Mouse (Mus musculus) fat pad, adult 2 months (tissue): ENCODE measurements around the gene Zbtb2.

Experiments used
- DNase-seq: peaks from one replicate; pipeline ENCODE4 v3.0.0-alpha.2; 2011; ENCODE audit warnings: low read depth, low spot score; ENCODE audit errors: extremely low read depth

Gene Zbtb2

DNA sequence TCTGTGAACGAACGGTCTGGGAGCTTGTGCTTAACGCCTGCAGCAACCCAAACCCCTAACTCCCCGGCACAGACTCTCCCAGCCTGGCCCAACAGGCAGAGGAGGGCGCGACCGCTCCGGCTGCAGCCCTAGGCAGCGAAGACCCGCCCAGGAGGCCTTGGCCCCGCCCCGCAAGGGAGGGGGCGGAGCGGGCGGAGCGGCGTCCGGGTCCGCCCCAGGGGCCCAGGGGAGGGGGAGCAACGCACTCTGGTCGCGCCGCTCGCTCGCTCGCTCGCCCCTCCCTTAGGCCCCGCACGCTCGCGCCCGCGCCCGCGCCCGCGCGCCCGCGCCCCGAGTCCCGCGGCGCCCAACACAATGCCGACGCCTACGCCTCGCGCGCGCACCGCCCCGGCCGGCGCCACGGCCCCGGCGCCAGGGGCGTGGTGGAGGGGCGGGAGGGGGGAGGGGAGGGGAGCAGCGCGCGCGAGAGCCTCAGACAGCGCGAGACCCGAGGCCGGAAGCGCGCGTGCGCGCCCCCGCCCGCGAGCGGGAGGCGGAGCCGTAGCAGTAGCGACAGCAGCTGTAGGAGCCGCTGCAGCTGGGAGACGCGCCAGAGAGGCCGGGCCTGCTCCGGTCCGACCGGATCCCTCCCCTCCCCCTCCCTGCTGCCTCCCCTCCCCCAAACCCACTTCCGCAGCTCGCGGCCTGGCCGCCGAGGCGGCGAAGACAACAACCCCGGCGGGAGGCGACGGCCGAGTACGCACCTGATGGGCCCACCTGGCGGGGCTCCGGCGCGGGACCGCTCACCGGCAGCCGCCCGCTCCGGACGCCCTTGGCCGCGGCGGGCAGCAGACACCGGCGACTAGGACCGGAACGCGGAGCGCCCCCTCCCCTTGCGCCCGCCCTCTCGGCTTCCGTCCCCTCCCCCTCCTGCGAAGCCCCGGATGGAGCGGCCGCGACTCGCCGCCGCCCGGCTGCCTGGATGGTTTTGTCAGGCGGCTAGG is 1.0 kb downstream of the Zbtb2 start:
- peak; percentile 49 for DNase-seq

DNA sequence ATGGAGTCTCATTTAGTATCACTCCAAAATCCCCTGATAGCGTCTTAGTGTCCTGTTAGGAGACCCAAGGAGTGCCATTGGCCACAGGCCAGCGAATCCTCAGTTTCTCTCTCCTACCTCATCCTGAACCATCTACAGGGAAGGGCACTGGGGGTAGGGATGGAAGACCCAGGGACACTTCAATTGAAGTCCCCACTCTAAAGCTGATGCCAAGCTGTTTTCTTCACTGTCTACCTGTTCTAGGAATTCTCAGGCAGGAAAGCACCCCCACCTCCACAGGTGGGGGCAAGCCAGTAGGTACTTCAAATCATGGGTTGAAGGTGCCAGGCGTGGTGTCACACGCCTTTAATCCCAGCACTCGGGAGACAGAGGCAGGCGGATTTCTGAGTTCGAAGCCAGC is 3.7 kb downstream of the Zbtb2 start:
- no peak for DNase-seq

DNA sequence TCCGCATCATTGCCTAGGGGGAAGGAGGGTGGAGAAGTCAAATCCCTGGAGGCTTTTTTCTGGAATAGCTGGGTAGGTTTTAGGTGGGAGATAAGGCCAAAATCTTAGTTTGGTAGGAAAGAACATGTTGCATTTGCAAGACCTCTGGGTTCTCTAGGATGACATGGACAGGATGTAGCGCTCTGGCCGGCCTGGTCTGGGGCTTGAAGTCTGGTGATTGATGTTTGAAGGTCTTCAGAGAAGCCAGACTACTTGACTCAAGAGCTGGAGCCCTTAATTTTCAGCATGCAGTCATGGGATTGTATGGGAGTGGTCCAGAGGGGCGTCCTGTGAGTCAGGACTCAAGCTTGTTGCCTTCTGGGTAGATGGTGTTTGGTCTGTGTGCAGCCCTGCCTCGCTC is 7.2 kb downstream of the Zbtb2 start:
- no peak for DNase-seq

DNA sequence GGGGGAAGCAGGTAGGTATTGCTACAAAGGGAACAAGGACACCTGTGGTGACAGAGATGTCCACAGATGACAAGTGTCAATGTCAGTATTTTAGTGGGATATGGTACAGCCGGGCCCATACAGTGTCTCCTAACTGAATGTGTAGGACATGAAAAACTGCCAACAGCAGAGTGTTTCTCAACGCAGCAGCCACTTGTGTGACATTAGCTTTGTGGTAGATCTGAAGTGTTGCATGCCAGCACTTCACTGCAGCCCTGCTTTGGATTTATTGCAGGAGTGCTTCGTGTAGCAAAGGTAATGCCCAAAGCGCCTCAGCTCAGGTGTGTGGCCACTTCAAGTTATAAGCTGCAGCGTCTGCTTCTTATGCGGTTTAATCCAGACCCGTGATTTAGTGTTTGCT is 11.0 kb downstream of the Zbtb2 start:
- no peak for DNase-seq

DNA sequence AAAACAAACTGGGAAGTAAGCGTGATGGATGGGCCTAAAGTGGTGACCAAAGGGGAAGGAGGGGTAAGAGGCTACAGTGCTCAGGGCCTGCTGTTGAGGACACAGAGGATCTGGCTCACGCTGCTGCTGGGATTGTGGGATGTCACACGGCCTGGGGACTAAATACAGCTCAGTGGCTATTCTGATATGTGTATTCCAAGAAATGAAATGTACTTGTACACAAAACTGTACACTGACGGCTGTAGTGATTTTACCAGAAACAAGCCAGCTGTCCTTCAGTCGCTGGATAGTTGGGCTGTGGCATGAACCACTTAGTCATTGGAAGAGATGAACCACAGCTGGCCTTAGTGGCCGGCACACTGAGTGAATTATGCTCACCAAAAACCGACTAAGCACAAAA is 11.4 kb downstream of the Zbtb2 start:
- no peak for DNase-seq

DNA sequence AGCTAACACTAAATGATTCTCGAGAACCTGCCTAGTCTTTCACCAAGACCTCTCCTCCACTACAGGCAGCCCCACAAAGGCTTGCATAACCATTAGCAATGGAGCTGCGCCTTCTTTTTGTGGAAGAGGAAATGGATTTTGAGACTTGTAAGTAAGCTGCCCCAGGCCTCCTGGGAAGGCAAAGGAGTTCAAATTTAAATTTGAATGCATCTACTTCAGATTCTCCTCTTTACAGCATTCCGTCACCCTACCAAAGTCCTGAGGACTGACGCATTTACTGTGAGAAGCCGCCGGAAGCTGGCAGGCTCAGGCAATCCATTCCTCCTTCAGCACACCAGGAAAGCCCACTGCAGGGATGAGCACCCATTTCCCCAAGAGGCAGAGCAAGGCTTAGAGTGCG is 12.6 kb downstream of the Zbtb2 start:
- no peak for DNase-seq

DNA sequence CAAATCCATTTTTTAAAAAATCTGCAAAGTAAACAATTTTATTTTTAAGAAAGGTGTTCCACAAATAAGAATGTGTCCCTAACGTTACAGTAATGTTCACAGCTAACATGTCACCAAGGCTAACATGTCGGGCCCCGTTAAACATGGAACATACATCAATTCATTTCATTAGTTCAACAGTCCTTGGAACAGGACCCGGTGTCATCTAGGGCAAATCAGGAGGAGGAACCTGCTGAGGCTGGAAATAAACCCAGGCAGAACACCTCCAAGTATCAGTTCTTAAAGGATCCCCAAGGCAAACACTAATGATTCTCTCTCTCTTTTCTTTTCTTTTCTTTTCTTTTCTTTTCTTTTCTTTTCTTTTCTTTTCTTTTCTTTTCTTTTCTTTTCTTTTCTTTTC is 13.2 kb downstream of the Zbtb2 start:
- DNase-seq: no peak

DNA sequence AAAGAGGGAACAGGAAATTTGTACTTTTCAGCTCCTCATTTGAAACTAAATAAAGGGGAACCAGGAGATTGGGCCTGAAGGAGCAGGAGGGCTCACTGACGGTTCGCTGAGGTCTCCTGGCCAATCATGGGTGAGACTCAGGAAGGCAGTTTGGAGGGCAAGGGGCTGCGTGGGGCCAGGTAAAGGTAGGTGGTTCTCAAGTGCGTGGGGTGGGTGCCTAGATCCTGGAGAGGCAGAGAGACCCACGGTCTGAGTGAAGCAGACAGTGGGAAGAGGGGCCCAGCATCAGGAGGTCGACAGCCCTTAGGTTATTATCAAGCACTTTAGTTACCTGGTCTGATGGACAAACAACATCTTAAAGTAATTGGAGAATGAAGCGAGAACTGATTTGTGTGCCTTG is 13.7 kb downstream of the Zbtb2 start:
- DNase-seq: no peak

GRCm38 (mm10) chr10:4373558-4373957 is 14.3 kb downstream of the Zbtb2 start:
- no peak for DNase-seq

DNA sequence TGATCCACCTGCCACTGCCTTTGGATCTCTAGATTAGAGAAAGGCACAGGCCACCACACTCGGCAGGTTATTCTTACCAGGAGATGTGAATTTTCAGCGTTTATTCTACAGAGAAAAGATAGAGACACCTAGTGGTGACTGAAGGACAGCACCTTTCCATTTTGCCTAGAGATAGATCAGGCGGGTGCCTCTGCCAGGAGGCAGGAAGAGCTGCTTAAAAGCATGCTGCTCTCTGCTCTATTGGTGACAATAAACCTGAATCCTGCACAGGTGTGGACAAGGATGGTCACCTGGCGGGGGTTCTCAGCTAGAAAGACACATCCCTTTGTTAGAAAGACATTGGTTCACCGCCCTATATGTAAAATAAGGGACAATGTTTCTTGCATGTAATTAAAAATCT is 15.9 kb downstream of the Zbtb2 start:
- no peak for DNase-seq

GRCm38 (mm10) chr10:4370105-4370504 is 17.8 kb downstream of the Zbtb2 start:
- DNase-seq: no peak

DNA sequence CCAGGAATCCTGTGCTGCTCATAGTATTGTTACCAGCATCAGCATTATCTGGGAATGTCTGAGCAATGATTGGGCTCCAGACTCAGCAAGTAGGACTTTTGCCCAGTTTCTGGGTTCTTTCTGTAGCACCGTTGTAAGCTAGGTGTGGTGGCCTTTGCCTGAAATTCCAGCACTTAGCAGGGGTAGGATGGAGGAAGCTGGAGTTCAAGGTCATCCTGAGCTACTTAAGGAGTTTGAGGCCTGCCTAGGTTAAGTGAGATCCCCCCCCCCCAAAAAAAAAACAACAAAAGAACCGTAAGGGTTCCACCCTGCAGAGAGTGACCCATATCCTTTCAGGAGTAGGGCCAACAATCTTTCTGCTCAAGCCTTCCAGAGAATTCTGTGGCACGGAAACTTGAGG is 23.3 kb downstream of the Zbtb2 start:
- no peak for DNase-seq

DNA sequence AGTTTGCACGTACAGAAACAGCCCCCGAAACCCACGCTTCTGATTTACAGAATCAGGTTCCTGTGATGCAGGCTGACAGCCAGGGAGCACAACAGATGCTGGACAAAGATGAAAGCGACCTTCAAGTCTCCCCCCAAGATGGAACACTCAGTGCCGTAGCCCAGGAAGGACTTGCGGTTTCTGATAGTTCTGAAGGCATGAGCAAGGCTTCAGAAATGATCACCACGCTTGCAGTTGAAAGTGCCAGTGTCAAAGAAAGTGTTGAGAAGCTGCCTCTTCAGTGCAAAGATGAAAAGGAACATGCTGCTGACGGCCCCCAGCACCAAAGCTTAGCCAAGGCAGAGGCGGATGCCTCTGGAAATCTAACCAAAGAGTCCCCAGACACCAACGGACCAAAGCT is 30.5 kb downstream of the Zbtb2 start:
- no peak for DNase-seq

GRCm38 (mm10) chr10:4356640-4357039 is 31.3 kb downstream of the Zbtb2 start:
- no peak for DNase-seq

GRCm38 (mm10) chr10:4355882-4356451 is 31.9 kb downstream of the Zbtb2 start:
- no peak for DNase-seq

DNA sequence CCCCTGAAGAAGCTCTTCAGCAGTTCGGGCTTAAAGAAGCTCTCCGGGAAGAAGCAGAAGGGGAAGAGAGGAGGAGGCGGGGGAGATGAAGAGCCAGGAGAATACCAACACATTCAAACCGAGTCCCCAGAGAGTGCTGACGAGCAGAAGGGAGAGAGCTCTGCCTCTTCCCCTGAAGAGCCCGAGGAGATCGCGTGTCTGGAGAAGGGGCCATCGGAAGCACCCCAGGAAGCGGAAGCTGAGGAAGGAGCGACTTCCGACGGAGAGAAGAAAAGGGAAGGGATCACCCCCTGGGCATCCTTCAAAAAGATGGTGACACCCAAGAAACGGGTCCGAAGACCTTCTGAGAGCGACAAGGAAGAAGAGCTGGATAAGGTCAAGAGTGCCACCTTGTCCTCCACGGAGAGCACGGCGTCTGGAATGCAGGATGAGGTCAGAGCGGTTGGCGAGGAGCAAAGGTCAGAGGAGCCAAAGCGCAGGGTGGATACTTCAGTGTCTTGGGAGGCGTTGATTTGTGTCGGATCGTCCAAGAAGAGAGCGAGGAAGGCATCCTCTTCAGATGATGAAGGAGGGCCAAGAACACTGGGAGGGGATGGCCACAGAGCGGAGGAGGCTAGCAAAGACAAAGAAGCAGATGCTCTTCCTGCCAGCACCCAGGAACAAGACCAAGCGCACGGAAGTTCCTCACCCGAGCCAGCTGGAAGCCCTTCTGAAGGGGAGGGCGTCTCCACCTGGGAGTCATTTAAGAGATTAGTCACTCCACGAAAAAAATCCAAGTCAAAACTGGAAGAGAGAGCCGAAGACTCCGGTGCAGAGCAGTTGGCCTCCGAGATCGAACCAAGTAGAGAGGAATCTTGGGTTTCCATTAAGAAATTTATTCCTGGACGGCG is 33.3 kb downstream of the Zbtb2 start:
- DNase-seq: no peak

DNA sequence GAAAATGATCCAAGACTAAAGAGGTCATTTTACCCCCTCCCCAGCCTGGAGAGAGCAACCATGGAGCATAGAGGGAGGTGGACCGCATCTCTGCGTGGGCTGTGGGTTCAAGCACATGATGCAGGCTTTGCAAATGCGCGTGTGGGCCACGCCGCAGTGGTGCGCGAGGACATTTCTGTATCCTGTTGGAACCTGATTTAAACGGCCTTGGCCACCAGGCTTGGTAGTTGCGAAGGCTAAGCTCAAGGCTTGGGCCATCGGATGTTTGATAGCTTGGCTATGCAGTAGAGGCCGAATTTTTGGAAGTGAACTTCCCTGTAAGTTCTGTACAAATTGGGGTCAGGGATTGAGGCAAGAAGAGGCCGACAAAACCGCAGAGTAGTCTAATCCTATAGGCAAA is 40.3 kb downstream of the Zbtb2 start:
- no peak for DNase-seq

- no peak for DNase-seq
These were observed 40.8 kb downstream of the Zbtb2 start for GRCm38 (mm10) chr10:4347136-4347492.

GRCm38 (mm10) chr10:4346489-4347135 is 41.3 kb downstream of the Zbtb2 start:
- DNase-seq: no peak

DNA sequence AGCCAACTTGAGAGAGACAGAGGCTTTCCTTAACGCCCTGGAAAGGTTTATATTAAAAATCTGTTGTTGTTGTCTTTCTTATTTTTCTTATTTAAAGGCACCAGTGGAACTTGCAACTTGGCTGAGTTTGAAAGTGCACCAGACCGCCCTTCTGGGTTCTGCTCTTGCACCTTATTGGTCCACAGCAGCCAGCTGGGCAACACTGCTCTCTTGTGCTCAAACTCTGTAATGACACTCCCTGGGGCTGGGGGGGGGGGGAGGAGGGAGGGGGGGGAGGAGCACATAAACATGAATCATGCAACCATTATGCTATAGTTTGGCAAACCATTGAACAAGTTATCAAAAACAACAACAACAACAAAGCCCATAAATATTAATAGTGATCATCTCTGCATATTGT is 46.5 kb downstream of the Zbtb2 start:
- DNase-seq: no peak

DNA sequence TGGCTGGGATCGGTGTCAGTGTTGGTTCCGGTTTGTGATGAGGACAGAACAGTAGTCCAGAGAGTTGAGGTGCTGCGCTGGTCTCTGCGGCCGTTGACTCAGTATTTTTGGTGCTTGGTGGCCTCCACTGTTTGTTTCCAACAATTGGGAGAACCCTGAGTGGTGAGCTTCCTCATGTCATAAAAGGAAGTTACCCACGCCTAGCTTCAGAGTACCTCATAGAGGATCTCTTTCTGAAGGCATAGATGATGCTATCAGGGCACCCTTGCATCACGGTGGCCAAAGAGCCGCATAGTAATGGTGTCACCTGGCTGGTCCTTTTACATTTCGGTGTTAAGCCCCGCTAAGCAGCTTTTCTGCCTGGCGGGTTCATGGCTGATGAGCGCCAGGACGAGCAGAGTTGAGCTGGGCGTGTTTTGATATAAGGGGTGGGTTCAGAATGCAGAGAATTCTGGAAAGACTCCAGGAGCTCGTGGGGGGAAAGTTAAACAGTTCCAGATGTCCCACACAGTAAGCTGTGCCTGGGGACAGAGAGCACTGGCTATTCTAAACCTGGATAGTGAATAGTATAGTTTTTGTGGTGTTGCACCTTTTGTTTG is 48.9 kb downstream of the Zbtb2 start:
- DNase-seq: no peak
